Mouse (Mus musculus): ENCODE results near the gene Srsf1. TPM values are rescaled to one million over a fixed set of nuclear protein-coding genes. Genes with fewer than 3 reads are reported as not detected.

Gene Srsf1
- polyA plus RNA-seq, 1 experiment, result 338 TPM

Other genes starting within 250 kb of the Srsf1 start
- 0.42 and 0.63 TPM in 2 replicates for gene Lpo, start 219.1 kb upstream of the Srsf1 start, polyA plus RNA-seq (2012; rRNA removed)
- 11.0 and 12.4 TPM in 2 replicates for gene Mks1, start 194.2 kb upstream of the Srsf1 start, polyA plus RNA-seq (2012; rRNA removed)
- 0.56 and 0.69 TPM in 2 replicates for gene Epx, start 171.8 kb upstream of the Srsf1 start, polyA plus RNA-seq (2012; rRNA removed)
- 0.08 TPM in 1 of 2 replicates, not detected in the other for gene Olfr462, start 155.1 kb upstream of the Srsf1 start, polyA plus RNA-seq (2012; rRNA removed)
- gene Olfr463, start 150.0 kb upstream of the Srsf1 start, polyA plus RNA-seq (2012; rRNA removed), result not detected in 2 replicates
- 0.88 and 1.0 TPM in 2 replicates for gene Olfr464, start 126.4 kb upstream of the Srsf1 start, polyA plus RNA-seq (2012; rRNA removed)
- gene Dynll2, start 59.8 kb upstream of the Srsf1 start, polyA plus RNA-seq (2012; rRNA removed), result 344 and 374 TPM in 2 replicates
- 23.2 and 24.3 TPM in 2 replicates for gene Vezf1, start 20.9 kb downstream of the Srsf1 start, polyA plus RNA-seq (2012; rRNA removed)
- gene Cuedc1, start 50.7 kb downstream of the Srsf1 start, polyA plus RNA-seq (2012; rRNA removed), result 28.0 and 32.7 TPM in 2 replicates
- 71.1 and 76.6 TPM in 2 replicates for gene Mrps23, start 157.0 kb downstream of the Srsf1 start, polyA plus RNA-seq (2012; rRNA removed)
- not detected in 2 replicates for gene Ccdc182, start 246.7 kb downstream of the Srsf1 start, polyA plus RNA-seq (2012; rRNA removed)

Data from frontal cortex, adult 2 months (tissue).